Comparison of ENCODE assay signal across 8 mouse cellular contexts in genomic region chr11:59809670-59810474, GRCm38 (mm10). TPM values are rescaled to one million over a fixed set of nuclear protein-coding genes. Genes with fewer than 3 reads are reported as not detected.
A peak's percentile ranks its signal among the peaks of the same experiment; 100 is the strongest.
DNase-seq lines count a peak whose midpoint lies in the region; ATAC-seq and TF ChIP-seq lines count a peak whose summit lies in the region.

TSS of gene Flcn (minus strand) at chr11:59810016.

- 0 out of 2 replicates have a peak, but pooled peaks have one; percentile 7 for TF ChIP-seq CTCF in bone marrow, adult 2 months (IDR thresholded peaks at IDR 0.05; ENCODE audit: control insufficient read depth, insufficient read depth, low read length)

- H3K4me3 ChIP-seq in bone marrow, adult 2 months (replicated peaks; ENCODE audit: control insufficient read depth, low read depth, low read length) = peak within 1 kb of the TSS; percentile 87
- H3K4me3 ChIP-seq in embryonic facial prominence, embryonic 15.5 days (replicated peaks) = peak within 1 kb of the TSS; percentile 78
- peak within 1 kb of the TSS; percentile 83 for H3K4me3 ChIP-seq in kidney, embryonic 14.5 days (ENCODE audit: low read length)
- H3K4me3 ChIP-seq in limb, embryonic 15.5 days = peak within 1 kb of the TSS; percentile 92

- ATAC-seq in embryonic facial prominence, embryonic 15.5 days (ENCODE audit: insufficient number of reproducible peaks, low FRiP score, low TSS enrichment, low read depth) = peak; percentile 92
- ATAC-seq in kidney, embryonic 14.5 days (ENCODE audit: low FRiP score, low TSS enrichment) = peak; percentile 95
- ATAC-seq in limb, embryonic 15.5 days (ENCODE audit: insufficient number of reproducible peaks, low FRiP score, low TSS enrichment, low read depth) = peak; percentile 91

- no peaks in the 10 kb centered on the region for H3K9me3 ChIP-seq in embryonic facial prominence, embryonic 15.5 days (replicated peaks)
- no peaks in the 10 kb centered on the region for H3K9me3 ChIP-seq in kidney, embryonic 14.5 days (ENCODE audit: control insufficient read depth, low read length)
- H3K9me3 ChIP-seq in limb, embryonic 15.5 days = no peaks in the 10 kb centered on the region

- peak; percentile 97 for TF ChIP-seq POLR2A in bone marrow, adult 2 months (IDR thresholded peaks at IDR 0.05; ENCODE audit: borderline replicate concordance, control insufficient read depth, low read depth, low read length)

- H3K36me3 ChIP-seq in embryonic facial prominence, embryonic 15.5 days = peaks cover 23% of the 10 kb centered on the region
- peaks cover 17% of the 10 kb centered on the region for H3K36me3 ChIP-seq in kidney, embryonic 14.5 days (ENCODE audit: control insufficient read depth, insufficient read depth, low read length)
- peaks cover 29% of the 10 kb centered on the region for H3K36me3 ChIP-seq in limb, embryonic 15.5 days

- peak within 1 kb of the TSS; percentile 81 for H3K4me2 ChIP-seq in embryonic facial prominence, embryonic 15.5 days (replicated peaks)
- peak within 1 kb of the TSS; percentile 63 for H3K4me2 ChIP-seq in kidney, embryonic 14.5 days (replicated peaks; ENCODE audit: low read depth, low read length)
- peak within 1 kb of the TSS; percentile 72 for H3K4me2 ChIP-seq in limb, embryonic 15.5 days

- peak within 1 kb of the TSS; percentile 97 for H3K27ac ChIP-seq in bone marrow, adult 2 months (ENCODE audit: control insufficient read depth, insufficient read depth, low read depth, low read length, poor library complexity)
- H3K27ac ChIP-seq in embryonic facial prominence, embryonic 15.5 days (replicated peaks) = peak within 1 kb of the TSS; percentile 98
- H3K27ac ChIP-seq in kidney, embryonic 14.5 days (ENCODE audit: low read depth, low read length) = peak within 1 kb of the TSS; percentile 97
- peak within 1 kb of the TSS; percentile 98 for H3K27ac ChIP-seq in limb, embryonic 15.5 days

- WGBS in bone marrow, adult 2 months = under 1% methylated on average over 52 of the region's 52 CpGs
- under 1% methylated on average over 52 of the region's 52 CpGs for WGBS in embryonic facial prominence, embryonic 15.5 days
- 0% methylated on average over 52 of the region's 52 CpGs for WGBS in kidney, embryonic 14.5 days
- under 1% methylated on average over 52 of the region's 52 CpGs for WGBS in limb, embryonic 15.5 days

- peak within 1 kb of the TSS; percentile 93 for H3K9ac ChIP-seq in embryonic facial prominence, embryonic 15.5 days
- peak within 1 kb of the TSS; percentile 93 for H3K9ac ChIP-seq in kidney, embryonic 14.5 days (ENCODE audit: low read depth, low read length)
- H3K9ac ChIP-seq in limb, embryonic 15.5 days = peak within 1 kb of the TSS; percentile 91

- DNase-seq in 416B (ENCODE audit: low read depth) = peak; percentile 94
- DNase-seq in heart, adult 9 months (ENCODE audit: low spot score in 2 of 2) = peak; percentile 85 to 89
- DNase-seq in monocyte, adult 2 months (ENCODE audit: low read depth in 1 of 2, low spot score in 2 of 2) = peak; percentile 68 to 86
- peak; percentile 82 to 83 for DNase-seq in spleen, postnatal 36 days (ENCODE audit: low spot score in 2 of 2)

- peaks cover 4% of the 10 kb centered on the region; the same call in 1 of the 2 replicates for H3K4me1 ChIP-seq in bone marrow, adult 2 months (ENCODE audit: control insufficient read depth, insufficient read depth, low read length)
- H3K4me1 ChIP-seq in embryonic facial prominence, embryonic 15.5 days = peaks cover 22% of the 10 kb centered on the region
- peaks cover 8% of the 10 kb centered on the region for H3K4me1 ChIP-seq in kidney, embryonic 14.5 days (ENCODE audit: control insufficient read depth, insufficient read depth, low read length)
- H3K4me1 ChIP-seq in limb, embryonic 15.5 days = peaks cover 19% of the 10 kb centered on the region

- H3K27me3 ChIP-seq in embryonic facial prominence, embryonic 15.5 days = no peaks in the 10 kb centered on the region
- no peaks in the 10 kb centered on the region for H3K27me3 ChIP-seq in kidney, embryonic 14.5 days (ENCODE audit: control insufficient read depth, insufficient read depth, low read length)
- H3K27me3 ChIP-seq in limb, embryonic 15.5 days = no peaks in the 10 kb centered on the region

RNA-seq across cellular contexts. Expression of gene Flcn, which starts in this region (rescaled TPM):
- 10.0 and 20.5 TPM in 2 replicates for polyA plus RNA-seq in bone marrow, adult 2 months (2011; ENCODE audit: insufficient read depth, insufficient read length, low replicate concordance, missing spikeins)
- 36.6 and 38.9 TPM in 2 replicates for polyA plus RNA-seq in embryonic facial prominence, embryonic 15.5 days (2015; fragmentation: Nextera tagmentation; extraction: Ambion mirVana)
- 18.9 and 30.2 TPM in 2 replicates for polyA plus RNA-seq in kidney, embryonic 14.5 days (2014; fragmentation: Nextera tagmentation; extraction: Ambion mirVana)
- 33.6 and 38.2 TPM in 2 replicates for polyA plus RNA-seq in limb, embryonic 15.5 days (2015; fragmentation: Nextera tagmentation; extraction: Ambion mirVana)

Comparison
In these comparisons a context has a peak if more than half of its experiments do, and no peak if none do; other contexts are left out.
1. Peak in every context shown above with its lines: DNase-seq, ATAC-seq, H3K4me3 ChIP-seq and H3K27ac ChIP-seq.